Mouse (Mus musculus) thymus, adult 2 months (tissue): ENCODE measurements around the gene Vav3.

ENCODE experiments used
- CTCF ChIP-seq: fragments of 200-500 bp; IDR thresholded peaks from 2 replicates; pipeline ENCODE4 v1.5.1; 2012; ENCODE audit warnings: mild to moderate bottlenecking, control low read depth, low read length, moderate library complexity, borderline replicate concordance; ENCODE audit not compliant: control insufficient read depth, poor library complexity, insufficient read depth; ENCODE audit errors: extremely low read depth
- POLR2A ChIP-seq: fragments of 200-500 bp; IDR thresholded peaks from 2 replicates; pipeline ENCODE4 v1.6.1; 2012; ENCODE audit warnings: mild to moderate bottlenecking, low read length, control low read depth, moderate library complexity; ENCODE audit not compliant: control insufficient read depth, poor library complexity, insufficient read depth; ENCODE audit errors: extremely low read depth

DNA sequence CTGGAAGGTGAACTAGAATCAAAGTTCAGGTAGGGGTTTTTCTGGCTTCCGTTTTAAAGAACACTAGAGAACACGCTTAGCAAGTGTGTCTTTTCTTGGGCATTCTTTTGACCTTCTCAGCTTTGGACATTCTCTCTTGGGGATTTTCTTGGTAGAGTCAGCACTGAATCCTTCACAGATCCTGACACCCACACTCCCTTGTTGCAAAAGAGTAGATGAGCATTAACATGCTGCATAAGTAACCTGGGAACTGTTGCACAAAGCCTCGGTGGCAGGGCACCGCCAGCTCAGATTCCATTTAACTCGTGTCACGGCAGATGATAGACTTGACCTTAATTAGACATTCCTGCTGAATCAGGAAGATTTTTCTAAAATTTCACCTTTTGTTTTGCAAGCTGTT, 252.5 kb downstream of the Vav3 start:
- TF ChIP-seq CTCF (no peak), POLR2A (no peak)
